In the genomic region with DNA sequence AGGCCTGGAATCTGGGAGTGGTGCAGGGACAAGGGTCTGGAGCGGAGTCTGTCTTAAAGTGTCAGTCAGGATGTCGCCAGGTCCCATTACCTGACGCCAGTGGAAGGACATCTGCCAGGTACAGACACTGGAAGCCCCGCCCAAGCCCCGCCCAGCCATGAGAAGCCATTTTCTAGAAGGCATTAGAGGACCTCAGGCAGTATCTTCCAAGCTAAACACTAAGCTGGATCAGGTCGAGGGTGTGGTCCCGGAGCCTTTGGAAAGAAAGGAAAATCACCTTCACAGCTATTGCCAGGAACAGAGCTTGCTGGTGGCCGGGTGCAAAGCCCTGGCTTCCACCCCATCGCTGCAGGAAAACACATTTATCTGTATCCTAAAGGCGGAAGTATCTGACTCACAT, we compare ENCODE assay signal across 27 mouse cellular contexts. TPM values are rescaled to one million over a fixed set of nuclear protein-coding genes. Genes with fewer than 3 reads are reported as not detected.
DNase-seq lines count a peak whose midpoint lies in the region; ATAC-seq and TF ChIP-seq lines count a peak whose summit lies in the region.
"Had no signal": no experiment of that assay in that cellular context is flagged by ENCODE, and none has a peak within 500 bp of the region (broad histone marks: within the 10 kb centered on the region; RNA-seq: fewer than 3 reads in every experiment).

No protein-coding gene starts in this region.

- no peak for TF ChIP-seq EP300 in stomach, postnatal 0 days (optimal IDR thresholded peaks at IDR 0.05)

- no peak overlapping the region for H3K9ac ChIP-seq in stomach, postnatal 0 days (ENCODE audit: low read length)
- H3K9ac ChIP-seq: embryonic facial prominence, embryonic 12.5 days; forebrain, embryonic 12.5 days had no signal

- H3K4me2 ChIP-seq in stomach, postnatal 0 days (replicated peaks; ENCODE audit: low read depth) = no peak overlapping the region
- H3K4me2 ChIP-seq: embryonic facial prominence, embryonic 12.5 days; forebrain, embryonic 12.5 days had no signal

- no peaks in the 10 kb centered on the region for H3K9me3 ChIP-seq in stomach, postnatal 0 days (ENCODE audit: control insufficient read depth, low read length)
- H3K9me3 ChIP-seq in limb, embryonic 10.5 days (replicated peaks) = no peaks in the 10 kb centered on the region
- H3K9me3 ChIP-seq: embryonic facial prominence, embryonic 10.5 days; embryonic facial prominence, embryonic 12.5 days; forebrain, embryonic 10.5 days; forebrain, embryonic 12.5 days had no signal

- H3K4me1 ChIP-seq in stomach, postnatal 0 days (replicated peaks; ENCODE audit: control insufficient read depth, insufficient read depth) = no peaks in the 10 kb centered on the region
- H3K4me1 ChIP-seq in limb, embryonic 10.5 days = peaks cover 11% of the 10 kb centered on the region
- H3K4me1 ChIP-seq: embryonic facial prominence, embryonic 12.5 days; forebrain, embryonic 10.5 days; forebrain, embryonic 12.5 days had no signal

- DNase-seq in ES-CJ7 (ENCODE audit: low read depth, low spot score) (peak; percentile 78), R1 (ENCODE audit: low read depth, low spot score) (peak; percentile 75)
- no peak for DNase-seq in stomach, postnatal 0 days (ENCODE audit: low spot score)
- DNase-seq in limb, embryonic 10.5 days (ENCODE audit: low spot score) = no peak
- no peak for DNase-seq in gastrocnemius, postnatal 10 days
- no peak for DNase-seq in urinary bladder, postnatal 14 days (ENCODE audit: low spot score)
- DNase-seq: adrenal gland, adult 8-10 months; adrenal gland, postnatal 14 days; adrenal gland, postnatal 36 days; cerebellum, adult 11-12 months; cerebellum, adult 2 months; cerebellum, adult 9-10 months; cerebellum, postnatal 10 days; cerebellum, postnatal 25 days had no signal

- H3K36me3 ChIP-seq in stomach, postnatal 0 days (ENCODE audit: control insufficient read depth, insufficient read depth, low read length) = no peaks in the 10 kb centered on the region
- no peaks in the 10 kb centered on the region for H3K36me3 ChIP-seq in limb, embryonic 10.5 days
- H3K36me3 ChIP-seq: embryonic facial prominence, embryonic 10.5 days; embryonic facial prominence, embryonic 12.5 days; forebrain, embryonic 10.5 days; forebrain, embryonic 12.5 days; G1E had no signal

- ATAC-seq in stomach, postnatal 0 days (ENCODE audit: low FRiP score, low TSS enrichment) = peak; percentile 18; the same call in 1 of the 2 replicates
- no peak for ATAC-seq in erythroblast, adult 5-6 weeks (replicated peaks; ENCODE audit: low FRiP score, poor library complexity, severe bottlenecking)
- ATAC-seq: activated CD4-positive, CD25-positive, alpha-beta regulatory T cell, adult 4 months; forebrain, embryonic 14.5 days; forebrain, embryonic 16.5 days; Patski had no signal

- no peak for TF ChIP-seq CTCF in stomach, postnatal 0 days (IDR thresholded peaks at IDR 0.05; ENCODE audit: low read depth)

- H3K4me3 ChIP-seq in stomach, postnatal 0 days (ENCODE audit: low read depth, low read length) = no peak overlapping the region
- no peak overlapping the region for H3K4me3 ChIP-seq in limb, embryonic 10.5 days
- H3K4me3 ChIP-seq: embryonic facial prominence, embryonic 10.5 days; embryonic facial prominence, embryonic 12.5 days; erythroblast, embryonic 14.5 days; forebrain, embryonic 10.5 days; forebrain, embryonic 12.5 days had no signal

- H3K27me3 ChIP-seq in stomach, postnatal 0 days (ENCODE audit: control insufficient read depth, insufficient read depth, low read length) = no peaks in the 10 kb centered on the region
- H3K27me3 ChIP-seq in limb, embryonic 10.5 days (ENCODE audit: low read depth, poor library complexity, severe bottlenecking) = no peaks in the 10 kb centered on the region
- H3K27me3 ChIP-seq: embryonic facial prominence, embryonic 12.5 days had no signal

- H3K27ac ChIP-seq in stomach, postnatal 0 days (replicated peaks) = no peak overlapping the region
- H3K27ac ChIP-seq in limb, embryonic 10.5 days = no peak overlapping the region
- H3K27ac ChIP-seq: embryonic facial prominence, embryonic 10.5 days; embryonic facial prominence, embryonic 12.5 days; forebrain, embryonic 10.5 days; forebrain, embryonic 12.5 days had no signal

- 51% methylated on average over 10 of the region's 10 CpGs for WGBS in stomach, postnatal 0 days
- 65% methylated on average over 10 of the region's 10 CpGs for WGBS in limb, embryonic 10.5 days

RNA-seq across cellular contexts. Expression of gene Sall4, which starts 52.9 kb away (rescaled TPM):
- 0.05 and 0.18 TPM in 2 replicates for polyA plus RNA-seq in stomach, postnatal 0 days (2015; fragmentation: Nextera tagmentation; extraction: Ambion mirVana)
- polyA plus RNA-seq in limb, embryonic 10.5 days (2016; fragmentation: Nextera tagmentation; extraction: Ambion mirVana) = 26.8 and 53.3 TPM in 2 replicates
- total RNA-seq in gastrocnemius, postnatal 10 days (2021) = under 1 TPM; 0.33 to 0.70 TPM
- not detected in 2 replicates for total RNA-seq in erythroblast, adult 5-6 weeks (2015; ENCODE audit: low replicate concordance)
- not detected in 2 replicates for total RNA-seq in erythroblast, adult 5-6 weeks (2017; ENCODE audit: low replicate concordance)
- total RNA-seq: adrenal gland, adult 18-20 months; adrenal gland, postnatal 14 days; adrenal gland, postnatal 36 days had no signal
- polyA plus RNA-seq: C2C12, G1E, Patski had no signal

Comparison
In these comparisons a context has a peak if more than half of its experiments do, and no peak if none do; other contexts are left out.
1. DNase-seq: peak in ES-CJ7 (single experiment) and R1 (single experiment); none in stomach, postnatal 0 days (single experiment), limb, embryonic 10.5 days (single experiment), gastrocnemius, postnatal 10 days (single experiment) and urinary bladder, postnatal 14 days (single experiment).